Mouse (Mus musculus): ENCODE measurements around the gene Map4k2.
"Not testable (repeated sequence)": the region's sequence is repeated elsewhere in the genome, so short reads cannot be mapped to it uniquely, and the experiment has no call there.

Gene Map4k2

GRCm38 (mm10) chr19:6340524-6341452 lies at the start of gene Map4k2:
Gene Map4k2 (plus strand): TSS chr19:6341135.
- DNase-seq (ENCODE audit: low spot score in 2 of 2) = peak; percentile 90 to 95

GRCm38 (mm10) chr19:6292262-6292661 lies 48.7 kb upstream of the Map4k2 start:
- DNase-seq (ENCODE audit: low spot score in 2 of 2) = no peak

GRCm38 (mm10) chr19:6294301-6294700 lies 46.6 kb upstream of the Map4k2 start:
- no peak for DNase-seq (ENCODE audit: low spot score in 2 of 2)

GRCm38 (mm10) chr19:6296551-6297210 lies 44.3 kb upstream of the Map4k2 start:
- no peak for DNase-seq (ENCODE audit: low spot score in 2 of 2)

GRCm38 (mm10) chr19:6297641-6298040 lies 43.3 kb upstream of the Map4k2 start:
- peak in 1 of 2 experiments; percentile 55 for DNase-seq (ENCODE audit: low spot score in 2 of 2)

DNA sequence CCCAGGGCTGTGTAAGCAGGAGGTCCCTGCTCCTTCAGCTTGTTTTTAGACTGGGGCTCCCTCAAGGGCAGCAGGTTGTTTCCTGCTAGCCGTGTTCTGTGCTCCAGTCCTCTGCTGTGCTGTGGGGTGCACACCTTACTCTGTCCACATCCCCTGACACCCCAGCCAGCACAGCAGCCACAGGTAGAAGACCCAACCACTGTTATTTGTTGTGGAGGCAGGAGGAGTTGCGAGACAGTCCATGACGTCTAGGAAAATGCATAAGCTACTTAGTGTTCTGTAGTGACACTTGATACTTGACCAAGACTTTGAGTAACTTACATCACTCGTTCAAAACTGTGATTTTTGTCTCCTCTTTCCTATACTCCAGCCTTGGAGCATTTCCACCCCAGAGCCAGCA lies 41.9 kb upstream of the Map4k2 start:
- no peak for DNase-seq (ENCODE audit: low spot score in 2 of 2)

- DNase-seq (ENCODE audit: low spot score in 2 of 2) = no peak
These were observed 41.3 kb upstream of the Map4k2 start for GRCm38 (mm10) chr19:6299450-6300267.

DNA sequence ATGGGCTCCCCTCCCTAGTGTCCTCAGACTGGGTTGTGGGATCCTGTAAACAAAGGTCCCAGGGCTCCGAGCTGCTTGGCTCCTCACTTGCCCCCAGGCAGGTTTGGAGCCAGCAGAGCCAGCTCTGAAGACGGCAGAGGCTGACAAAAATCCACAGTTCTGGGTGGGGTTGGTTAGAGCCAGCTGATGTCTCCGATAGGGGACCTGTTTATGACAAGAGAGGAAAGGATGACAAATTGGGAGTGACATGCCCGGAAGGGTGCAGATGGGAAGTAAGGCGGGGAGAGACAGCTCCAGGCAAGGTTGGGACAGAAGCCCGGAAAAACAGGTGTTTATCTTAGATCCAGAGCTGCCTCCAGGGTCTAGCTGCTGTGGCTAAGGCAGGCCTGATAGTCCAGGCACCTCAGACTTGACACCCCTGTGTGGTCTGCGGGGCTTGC lies 40.5 kb upstream of the Map4k2 start:
- peak in 1 of 2 experiments; percentile 76 for DNase-seq (ENCODE audit: low spot score in 2 of 2)

DNA sequence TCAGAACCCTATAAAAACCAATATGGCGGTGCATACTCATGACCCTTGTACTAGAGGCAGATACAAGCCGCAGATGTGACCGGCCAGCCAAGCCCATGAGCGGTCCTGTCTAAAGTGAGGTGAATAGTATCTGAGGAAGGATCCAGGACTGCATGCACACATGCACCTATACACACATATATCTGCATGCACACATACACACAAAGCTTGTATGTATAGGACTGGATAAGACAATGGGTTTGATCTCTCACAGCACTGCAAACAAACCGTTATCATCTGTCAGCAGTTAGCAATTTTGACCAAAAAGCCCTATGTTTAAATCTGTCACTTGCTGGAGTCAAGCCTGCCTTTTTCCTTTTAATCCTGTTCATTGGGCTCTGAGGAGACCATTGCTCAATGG lies 38.8 kb upstream of the Map4k2 start:
- DNase-seq (ENCODE audit: low spot score in 2 of 2) = no peak

- DNase-seq (ENCODE audit: low spot score in 2 of 2) = no peak
These were observed 38.4 kb upstream of the Map4k2 start for GRCm38 (mm10) chr19:6302522-6302921.

DNA sequence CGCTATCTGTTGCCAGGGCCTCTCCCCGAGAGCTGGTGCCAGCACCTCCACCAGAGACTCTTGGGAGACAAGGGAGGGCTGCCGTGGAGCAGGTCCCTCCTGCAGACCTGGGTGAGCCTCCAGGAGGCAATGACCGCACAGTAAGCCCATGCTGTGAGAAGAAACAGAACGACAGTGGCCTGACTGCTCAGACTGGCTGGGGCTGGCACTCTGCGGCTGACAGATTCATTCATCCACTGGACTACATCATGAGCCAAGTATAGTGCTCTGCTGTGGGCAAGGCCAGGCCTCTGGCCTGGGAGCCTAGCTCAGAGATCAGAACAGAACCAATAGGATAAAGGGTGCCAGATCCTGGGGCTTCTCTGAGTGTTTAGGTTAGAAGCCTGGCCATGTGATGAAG lies 37.1 kb upstream of the Map4k2 start:
- DNase-seq (ENCODE audit: low spot score in 2 of 2) = no peak

GRCm38 (mm10) chr19:6304787-6305516 lies 36.0 kb upstream of the Map4k2 start:
- peak; percentile 90 to 95 for DNase-seq (ENCODE audit: low spot score in 2 of 2)

DNA sequence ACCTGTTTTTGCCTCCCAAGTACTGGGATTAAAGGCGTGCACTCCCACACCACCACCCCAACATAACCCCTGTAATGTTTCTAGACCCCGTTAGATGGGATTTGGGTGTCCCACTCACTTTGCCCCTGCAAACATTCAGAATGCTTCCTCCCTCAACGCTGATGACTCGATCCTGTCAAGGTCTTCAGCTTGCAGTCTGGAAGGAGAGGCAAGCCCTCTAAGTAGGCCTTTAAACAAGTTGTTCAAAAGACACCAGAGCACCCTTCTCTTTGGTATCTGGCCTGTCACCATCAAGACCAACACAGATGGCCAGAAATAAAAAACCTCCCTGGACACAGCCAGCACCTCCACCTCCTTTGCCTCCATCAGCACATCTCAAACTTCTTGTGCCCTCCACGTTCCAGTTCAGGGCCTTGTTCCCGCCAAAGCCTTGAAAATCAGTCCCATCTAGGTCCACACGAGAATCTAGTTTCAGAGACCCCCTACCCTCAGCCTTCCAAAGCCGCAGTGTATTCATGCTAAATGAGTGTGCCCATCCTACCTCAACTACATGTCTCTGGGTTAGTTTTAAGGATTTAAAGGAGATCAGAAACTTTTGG lies 35.3 kb upstream of the Map4k2 start:
- no peak for DNase-seq (ENCODE audit: low spot score in 2 of 2)

- peak; percentile 84 to 90 for DNase-seq (ENCODE audit: low spot score in 2 of 2)
These were observed 34.8 kb upstream of the Map4k2 start, which contains the start of gene Cdc42bpg for GRCm38 (mm10) chr19:6306137-6306551. Gene Cdc42bpg (plus strand): TSS chr19:6306456.

DNA sequence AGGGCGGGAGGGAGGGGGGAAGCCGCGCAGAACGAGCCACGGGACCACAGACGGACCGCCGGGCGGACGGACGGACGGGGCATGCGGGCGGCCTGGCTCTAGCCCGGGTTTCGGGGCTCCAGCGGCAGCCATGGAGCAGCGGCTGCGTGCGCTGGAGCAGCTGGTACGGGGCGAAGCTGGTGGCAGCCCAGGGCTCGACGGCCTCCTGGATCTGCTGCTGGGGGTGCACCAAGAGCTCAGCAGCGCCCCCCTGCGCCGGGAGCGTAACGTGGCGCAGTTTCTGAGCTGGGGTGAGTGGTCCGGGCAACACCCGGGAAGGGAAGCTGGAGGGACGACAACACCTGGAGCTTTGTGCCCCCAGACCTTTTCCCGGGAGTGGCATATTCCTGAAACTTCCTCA lies 34.3 kb upstream of the Map4k2 start:
- DNase-seq (ENCODE audit: low spot score in 2 of 2) = peak; percentile 77 to 93

DNA sequence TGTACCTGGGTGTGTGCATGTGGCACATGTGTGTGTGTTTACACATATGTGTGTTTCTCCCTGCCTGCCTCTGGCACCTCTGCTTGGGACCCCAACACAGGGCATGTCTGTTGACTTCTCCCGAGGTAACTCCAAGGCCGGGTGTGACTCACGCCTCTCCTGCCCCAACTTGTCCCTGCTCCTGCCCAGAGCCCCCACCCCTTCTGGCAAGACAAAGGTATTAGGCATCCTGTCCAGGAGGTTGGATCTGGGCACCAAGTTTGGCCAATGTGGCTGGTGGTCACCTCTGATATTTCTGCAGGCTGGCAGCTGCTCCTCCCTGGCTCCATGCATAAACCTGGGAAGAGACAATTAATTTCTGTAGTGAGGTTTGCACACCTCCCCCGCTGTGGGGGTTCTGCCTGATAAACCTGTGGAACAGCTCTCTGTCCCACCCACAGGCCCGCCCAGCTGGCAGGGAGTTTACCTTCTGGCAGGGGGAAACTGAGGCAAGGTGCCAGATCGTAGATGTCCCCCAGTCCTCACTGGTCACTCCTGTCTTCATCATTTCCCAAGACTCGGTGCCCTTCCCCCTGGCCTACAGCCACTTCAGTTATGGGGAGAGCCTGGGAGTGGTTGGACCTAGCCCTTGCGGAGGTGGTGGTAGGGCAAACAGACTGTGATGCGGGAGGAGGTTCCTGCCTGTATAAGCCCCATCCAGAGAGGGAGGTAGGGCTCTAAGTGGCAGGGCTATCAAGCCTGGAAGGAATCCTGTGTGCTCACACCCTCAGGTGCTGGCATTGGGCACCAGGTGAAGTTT lies 33.0 kb upstream of the Map4k2 start:
- no peak for DNase-seq (ENCODE audit: low spot score in 2 of 2)

GRCm38 (mm10) chr19:6310181-6310580 lies 30.8 kb upstream of the Map4k2 start:
- DNase-seq (ENCODE audit: low spot score in 2 of 2) = no peak

DNA sequence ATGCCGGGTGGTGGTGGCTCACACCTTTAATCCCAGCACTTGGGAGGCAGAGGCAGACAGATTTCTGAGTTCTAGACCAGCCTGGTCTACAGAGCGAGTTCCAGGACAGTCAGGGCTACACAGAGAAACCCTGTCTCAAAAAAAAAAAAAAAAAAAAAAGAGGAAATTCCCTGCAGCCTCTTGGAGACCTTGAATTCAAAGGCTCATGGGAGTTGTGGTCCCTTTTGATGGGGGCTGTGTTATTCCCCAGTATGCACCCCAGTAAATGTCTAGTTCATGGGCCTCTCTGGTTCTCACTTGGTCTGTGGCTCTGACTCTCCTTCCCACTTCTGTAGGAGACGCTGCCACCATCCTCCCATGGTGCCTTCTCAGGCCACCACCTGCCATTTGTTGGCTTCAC lies 29.2 kb upstream of the Map4k2 start:
- DNase-seq (ENCODE audit: low spot score in 2 of 2) = not testable (repeated sequence)

GRCm38 (mm10) chr19:6313796-6314195 lies 27.1 kb upstream of the Map4k2 start:
- no peak for DNase-seq (ENCODE audit: low spot score in 2 of 2)

DNA sequence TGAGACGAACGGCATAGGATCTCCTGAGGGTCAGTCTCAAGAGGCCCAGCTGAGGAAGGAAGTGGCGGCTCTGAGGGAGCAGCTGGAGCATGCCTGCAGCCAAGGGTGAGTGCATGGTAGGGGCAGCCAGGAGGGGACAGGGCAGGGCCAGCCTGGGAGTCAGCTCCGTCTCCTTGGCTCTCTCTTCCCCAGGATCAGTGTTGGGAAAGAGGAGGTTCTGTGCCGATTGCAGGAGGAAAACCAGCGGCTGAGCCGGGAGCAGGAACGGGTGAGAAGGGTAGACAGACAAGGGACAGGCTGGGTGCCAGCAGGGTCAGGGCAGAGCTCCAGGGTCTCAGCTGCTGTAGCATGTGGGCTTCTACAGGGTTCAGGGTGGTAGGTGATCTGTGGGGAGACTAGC lies 26.4 kb upstream of the Map4k2 start:
- DNase-seq (ENCODE audit: low spot score in 2 of 2) = no peak

Data from spleen, postnatal 10 days (tissue).